Mouse (Mus musculus) forebrain, embryonic 13.5 days (tissue): Measurements from ENCODE around the gene Coro2b. TPM values are rescaled to one million over a fixed set of nuclear protein-coding genes. Genes with fewer than 3 reads are reported as not detected.

ENCODE experiments used
- ATAC-seq: fragments of 200-750 bp; cut with Nextera tagmentation; 2 replicates; pipeline ENCODE4 v1.8.0; 2017
- H3K27ac ChIP-seq: fragments of 300-500 bp; sonication (generic); 2 replicates; pipeline ENCODE4 v1.5.1; 2015; ENCODE audit warnings: inconsistent platforms, mild to moderate bottlenecking, moderate library complexity
- H3K27me3 ChIP-seq: fragments of 300-500 bp; sonication (generic); 2 replicates; pipeline ENCODE4 v1.6.1; 2015; ENCODE audit warnings: mild to moderate bottlenecking, inconsistent platforms
- H3K36me3 ChIP-seq: fragments of 300-500 bp; sonication (generic); 2 replicates; pipeline ENCODE4 v1.6.1; 2015; ENCODE audit warnings: mild to moderate bottlenecking, inconsistent platforms; ENCODE audit not compliant: poor library complexity, severe bottlenecking
- H3K4me1 ChIP-seq: fragments of 300-500 bp; sonication (generic); 2 replicates; pipeline ENCODE4 v1.6.1; 2015; ENCODE audit warnings: inconsistent platforms
- H3K4me2 ChIP-seq: fragments of 300-500 bp; sonication (generic); 2 replicates; pipeline ENCODE4 v1.6.1; 2015; ENCODE audit warnings: inconsistent platforms, mild to moderate bottlenecking, moderate library complexity
- H3K4me3 ChIP-seq: fragments of 300-500 bp; sonication (generic); 2 replicates; pipeline ENCODE4 v1.5.1; 2015; ENCODE audit warnings: mild to moderate bottlenecking, inconsistent platforms
- H3K9ac ChIP-seq: fragments of 300-500 bp; sonication (generic); 2 replicates; pipeline ENCODE4 v1.6.1; 2015; ENCODE audit warnings: mild to moderate bottlenecking, inconsistent platforms
- H3K9me3 ChIP-seq: fragments of 300-500 bp; sonication (generic); replicated peaks from 2 replicates; pipeline ENCODE4 v1.6.1; 2016; ENCODE audit warnings: inconsistent platforms
- WGBS: fragments of 180-500 bp; shearing (Covaris S2); methylation state at CpG from one replicate; pipeline ENCODE4 v1.1.7; 2015; 5-methylcytosine and 5-hydroxymethylcytosine counted together
- polyA plus RNA-seq: library from polyadenylated mRNA; unstranded; fragments of >200 nt; fragmentation: Nextera tagmentation; extraction: Ambion mirVana; gene quantifications from 2 replicates; pipeline ENCODE4 v1.2.1, GENCODE M21; 2015

Gene Coro2b
- polyA plus RNA-seq, 1 experiment from 2014 or later, result 37.0 TPM

DNA sequence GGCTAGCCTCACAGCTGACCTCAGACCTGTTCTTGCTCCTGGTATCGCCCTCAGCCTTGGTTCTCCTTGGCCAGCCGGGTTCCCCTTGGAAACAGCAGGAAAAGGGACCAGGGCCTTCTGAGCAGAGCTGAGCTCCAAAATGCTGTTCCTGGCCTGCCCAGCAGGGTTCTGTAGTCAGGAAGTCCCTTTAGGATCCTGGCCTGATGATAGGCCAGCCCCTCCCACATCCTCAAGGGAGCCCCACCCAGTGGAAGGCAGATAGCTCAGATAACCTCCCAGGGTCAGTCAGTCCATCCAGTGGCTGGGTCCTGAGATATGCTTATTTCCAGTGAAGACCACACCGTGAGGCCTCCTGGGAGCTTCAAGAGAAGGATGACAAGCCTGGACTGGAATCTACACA, 45.7 kb downstream of the Coro2b start:
- H3K4me2 ChIP-seq, result no peak overlapping the region
- no peak overlapping the region for H3K9ac ChIP-seq
- no peaks in the 10 kb centered on the region for H3K9me3 ChIP-seq
- peaks cover 15% of the 10 kb centered on the region; the same call in 1 of the 2 replicates for H3K36me3 ChIP-seq
- no peak for ATAC-seq
- no peaks in the 10 kb centered on the region for H3K27me3 ChIP-seq
- H3K4me1 ChIP-seq, result peaks cover 43% of the 10 kb centered on the region
- H3K4me3 ChIP-seq, result no peak overlapping the region
- H3K27ac ChIP-seq, result no peak overlapping the region
- 71% methylated on average over 3 of the region's 3 CpGs for WGBS

DNA sequence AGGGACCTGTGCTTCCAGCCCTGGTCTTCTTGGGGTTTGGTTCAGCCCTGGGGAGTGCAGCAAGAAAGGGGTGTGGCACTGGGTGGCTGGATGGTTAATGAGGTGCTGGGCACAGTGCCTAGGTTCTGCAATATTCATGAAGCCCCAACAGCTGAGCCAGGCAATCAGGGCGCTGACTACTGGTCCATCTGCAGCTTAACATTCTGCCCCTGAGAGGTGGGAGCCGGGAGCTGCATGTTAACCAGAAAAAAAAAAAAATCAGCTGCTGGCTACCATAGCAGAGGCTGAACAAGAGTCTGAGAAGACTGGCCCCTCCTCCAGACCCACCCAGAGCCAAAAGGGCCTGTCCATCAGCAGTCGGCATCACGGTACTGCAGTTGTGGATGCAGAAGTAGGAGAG, 52.7 kb downstream of the Coro2b start:
- 40% methylated on average over 4 of the region's 4 CpGs for WGBS
- Histone ChIP-seq H3K27me3 (no peaks in the 10 kb centered on the region), H3K36me3 (peaks cover 19% of the 10 kb centered on the region; the same call in 1 of the 2 replicates), H3K27ac (peak overlapping the region; percentile 51), H3K4me3 (no peak overlapping the region), H3K9me3 (no peaks in the 10 kb centered on the region), H3K4me1 (peaks cover 65% of the 10 kb centered on the region), H3K4me2 (no peak overlapping the region), H3K9ac (no peak overlapping the region)
- peak; percentile 66 for ATAC-seq

DNA sequence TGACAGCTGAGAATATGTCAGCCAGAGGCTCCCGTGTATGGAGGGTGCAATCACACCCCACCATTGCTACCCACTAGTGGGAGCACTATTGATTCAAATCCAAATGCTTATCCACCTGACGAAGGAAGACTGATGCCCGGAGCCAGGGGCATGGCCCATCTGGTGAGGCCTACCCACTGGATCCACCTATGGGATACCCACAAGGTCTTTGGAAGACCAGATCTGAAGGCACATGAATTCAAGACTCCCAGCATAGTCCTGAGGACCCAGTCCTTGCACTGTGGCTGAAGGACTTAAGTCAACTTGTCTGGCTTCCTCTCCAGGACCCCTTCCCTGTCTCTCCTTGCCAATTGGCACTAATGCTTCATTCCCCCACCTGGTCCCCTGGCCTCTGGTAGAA, 54.1 kb downstream of the Coro2b start:
- Histone ChIP-seq H3K9ac (no peak overlapping the region), H3K9me3 (no peaks in the 10 kb centered on the region), H3K36me3 (peaks cover 12% of the 10 kb centered on the region; the same call in 1 of the 2 replicates), H3K4me1 (peaks cover 61% of the 10 kb centered on the region), H3K4me3 (no peak overlapping the region), H3K27ac (no peak overlapping the region), H3K27me3 (no peaks in the 10 kb centered on the region), H3K4me2 (no peak overlapping the region)
- 79% methylated on average over 3 of the region's 3 CpGs for WGBS
- no peak for ATAC-seq

DNA sequence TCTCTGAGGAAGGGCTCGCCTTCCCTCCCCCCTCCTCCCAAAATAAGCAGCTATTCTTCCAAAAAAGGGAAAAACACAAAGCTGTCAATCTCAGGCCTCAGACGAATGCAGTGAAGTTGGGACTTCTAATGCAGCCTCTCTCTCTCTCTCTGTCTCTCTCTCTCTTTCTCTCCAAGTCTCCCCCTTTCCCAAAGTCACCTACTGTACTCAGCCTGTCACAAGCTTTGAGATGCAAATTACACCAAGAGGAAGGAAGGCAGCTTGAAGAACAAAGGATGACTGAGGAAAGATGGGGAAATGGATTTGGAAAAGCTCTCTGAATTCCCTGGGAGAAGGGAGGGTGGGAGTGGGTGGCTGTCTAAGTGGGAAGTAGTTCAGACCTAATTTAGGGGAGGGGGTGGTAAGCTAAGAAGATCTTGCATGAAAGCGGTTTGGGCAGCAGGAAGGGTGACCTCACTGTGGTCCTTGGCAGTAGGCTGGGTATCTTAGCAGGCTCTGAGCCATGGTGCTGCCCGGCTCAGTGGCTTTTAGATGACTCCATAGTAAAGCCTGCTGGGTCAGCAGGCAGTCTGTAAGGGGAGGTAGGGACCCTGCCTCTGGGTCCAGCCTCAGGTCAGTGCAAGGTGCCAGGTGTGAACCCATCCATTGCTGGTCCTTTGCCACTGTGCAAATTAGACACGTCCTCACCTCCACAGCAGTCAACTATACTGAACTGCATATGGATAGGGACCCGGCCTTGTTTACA, 55.8 kb downstream of the Coro2b start:
- 0 out of 2 replicates have a peak overlapping the region, but pooled peaks have one; percentile 18 for H3K9ac ChIP-seq
- H3K9me3 ChIP-seq, result no peaks in the 10 kb centered on the region
- no peak overlapping the region for H3K4me3 ChIP-seq
- 0 out of 2 replicates have a peak overlapping the region, but pooled peaks have one; percentile 15 for H3K4me2 ChIP-seq
- H3K27me3 ChIP-seq, result no peaks in the 10 kb centered on the region
- H3K4me1 ChIP-seq, result peaks cover 63% of the 10 kb centered on the region
- peaks cover 4% of the 10 kb centered on the region; the same call in 1 of the 2 replicates for H3K36me3 ChIP-seq
- ATAC-seq, result peak; percentile 48; the same call in 1 of the 2 replicates
- 40% methylated on average over 6 of the region's 6 CpGs for WGBS
- peak overlapping the region; percentile 91 for H3K27ac ChIP-seq

DNA sequence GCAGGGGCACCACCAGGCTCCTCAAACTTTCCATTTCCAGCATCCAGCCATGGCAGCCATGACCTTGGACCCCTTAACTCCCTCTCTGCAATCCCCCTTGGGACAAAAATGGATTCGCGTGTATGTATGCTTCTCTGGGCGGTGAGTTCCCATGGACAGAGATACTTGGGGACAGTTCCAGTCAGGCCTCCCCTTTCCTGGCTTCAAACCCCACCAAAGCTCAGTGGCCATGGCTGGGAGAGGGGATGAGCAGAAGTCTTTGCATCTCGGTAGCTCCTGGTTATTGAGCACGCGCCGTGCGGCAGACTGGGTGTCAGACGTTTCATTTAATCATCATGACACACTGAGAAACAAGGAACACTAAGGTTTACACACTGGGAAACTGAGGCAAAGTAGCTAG, 56.7 kb downstream of the Coro2b start:
- 87% methylated on average over 9 of the region's 9 CpGs for WGBS
- H3K4me1 ChIP-seq, result peaks cover 63% of the 10 kb centered on the region
- H3K9ac ChIP-seq, result peak overlapping the region; percentile 18; the same call in 1 of the 2 replicates
- no peak overlapping the region for H3K4me3 ChIP-seq
- no peaks in the 10 kb centered on the region for H3K27me3 ChIP-seq
- H3K36me3 ChIP-seq, result no peaks in the 10 kb centered on the region; the same call in 1 of the 2 replicates
- ATAC-seq, result no peak
- H3K9me3 ChIP-seq, result no peaks in the 10 kb centered on the region
- peak overlapping the region; percentile 91 for H3K27ac ChIP-seq
- no peak overlapping the region for H3K4me2 ChIP-seq

DNA sequence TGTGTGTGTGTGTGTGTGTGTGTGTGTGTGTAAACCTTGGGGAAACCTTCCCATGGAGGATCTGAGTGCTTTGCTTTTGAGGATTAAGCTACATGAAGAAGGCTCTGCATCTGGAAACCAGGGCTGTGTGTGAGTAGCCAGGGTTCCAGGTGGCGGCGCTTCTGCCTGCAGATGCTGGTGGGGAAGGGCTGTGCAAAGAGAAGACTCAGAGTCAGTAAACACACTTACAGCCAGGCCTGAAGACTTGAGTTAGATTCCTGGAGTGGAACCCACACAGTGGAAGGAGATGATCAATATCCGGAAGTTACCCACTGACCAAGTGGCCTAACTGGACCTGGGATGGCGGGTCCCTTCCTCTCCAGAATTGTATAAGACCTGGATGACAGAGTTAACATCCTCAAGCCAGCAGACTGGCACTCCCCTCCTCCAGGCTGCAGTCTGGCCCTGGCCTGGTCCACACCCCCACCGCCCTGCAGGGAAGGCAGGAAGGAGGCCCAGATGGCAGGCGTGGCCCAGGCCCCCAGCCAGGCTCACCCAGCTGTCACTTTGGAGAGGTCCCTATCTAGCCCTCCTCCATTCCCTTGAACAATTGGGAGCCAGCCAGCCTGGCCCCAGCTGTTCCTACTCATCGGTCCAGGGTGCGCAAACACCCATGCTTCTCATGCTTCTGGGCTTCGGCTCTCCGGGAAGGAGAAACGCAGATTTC, 59.9 kb downstream of the Coro2b start:
- H3K4me3 ChIP-seq, result no peak overlapping the region
- H3K36me3 ChIP-seq, result no peaks in the 10 kb centered on the region
- H3K9ac ChIP-seq, result peak overlapping the region; percentile 1; the same call in 1 of the 2 replicates
- H3K4me1 ChIP-seq, result peaks cover 49% of the 10 kb centered on the region
- H3K9me3 ChIP-seq, result no peaks in the 10 kb centered on the region
- H3K27me3 ChIP-seq, result no peaks in the 10 kb centered on the region
- ATAC-seq, result peak; percentile 83
- H3K27ac ChIP-seq, result peak overlapping the region; percentile 89
- H3K4me2 ChIP-seq, result peak overlapping the region; percentile 4
- 60% methylated on average over 11 of the region's 11 CpGs for WGBS

DNA sequence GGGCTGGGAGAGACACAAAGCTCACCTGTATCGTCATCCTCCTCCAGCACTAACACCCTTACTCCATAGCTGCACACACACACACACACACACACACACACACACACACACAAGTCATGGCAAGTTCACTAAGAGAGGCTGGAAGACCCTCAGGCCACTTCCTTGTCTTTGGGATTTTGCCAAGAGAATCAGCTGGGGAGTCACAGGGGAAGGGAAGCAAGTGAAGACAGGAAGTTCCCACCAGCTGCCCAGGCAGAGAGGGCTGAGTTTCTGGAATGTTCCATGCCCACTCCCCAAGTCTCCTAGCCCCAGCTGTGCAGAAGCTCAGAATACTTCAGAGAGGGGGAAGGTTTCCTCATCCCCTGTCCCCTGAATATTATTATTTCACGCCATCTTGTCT, 62.6 kb downstream of the Coro2b start:
- H3K4me1 ChIP-seq, result peaks cover 45% of the 10 kb centered on the region
- no peak overlapping the region for H3K27ac ChIP-seq
- H3K27me3 ChIP-seq, result no peaks in the 10 kb centered on the region
- WGBS, result 87% methylated on average over 2 of the region's 2 CpGs
- no peak overlapping the region for H3K4me3 ChIP-seq
- ATAC-seq, result no peak
- no peak overlapping the region for H3K9ac ChIP-seq
- H3K4me2 ChIP-seq, result no peak overlapping the region
- H3K36me3 ChIP-seq, result no peaks in the 10 kb centered on the region
- H3K9me3 ChIP-seq, result no peaks in the 10 kb centered on the region

DNA sequence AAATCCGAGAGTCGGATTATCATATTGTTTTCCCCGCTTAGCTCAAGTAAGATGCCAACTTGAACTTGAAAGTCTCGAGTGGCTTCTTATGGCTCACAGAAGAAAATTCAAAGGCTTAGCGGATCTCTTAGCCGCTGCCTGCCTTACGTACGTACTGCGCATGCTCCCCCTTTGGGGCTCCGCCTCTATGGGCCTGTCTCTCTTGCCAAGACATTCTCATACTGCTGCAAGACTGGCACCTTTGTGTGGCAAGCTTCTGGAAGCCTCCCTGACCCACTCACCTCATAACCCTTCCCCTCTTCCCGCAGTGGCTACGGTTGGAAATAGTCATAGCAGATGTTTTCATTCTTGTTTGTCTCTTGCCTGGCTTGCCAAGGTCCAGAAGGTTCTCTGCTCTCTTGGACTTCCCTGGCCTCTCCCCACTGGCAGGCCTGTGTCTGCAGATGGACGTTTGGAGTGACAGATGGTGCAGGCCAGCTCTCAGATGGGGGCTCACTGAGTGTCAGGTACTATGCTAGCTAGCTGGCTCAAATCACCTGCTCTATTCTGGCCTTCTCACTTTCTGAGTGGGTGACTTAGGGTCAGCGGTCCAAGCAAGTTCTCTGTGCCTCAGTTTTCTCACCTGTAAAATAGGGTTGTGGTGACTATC, 65.2 kb downstream of the Coro2b start:
- Histone ChIP-seq H3K27ac (peak overlapping the region; percentile 65), H3K4me1 (peaks cover 53% of the 10 kb centered on the region)
- no peak for ATAC-seq

DNA sequence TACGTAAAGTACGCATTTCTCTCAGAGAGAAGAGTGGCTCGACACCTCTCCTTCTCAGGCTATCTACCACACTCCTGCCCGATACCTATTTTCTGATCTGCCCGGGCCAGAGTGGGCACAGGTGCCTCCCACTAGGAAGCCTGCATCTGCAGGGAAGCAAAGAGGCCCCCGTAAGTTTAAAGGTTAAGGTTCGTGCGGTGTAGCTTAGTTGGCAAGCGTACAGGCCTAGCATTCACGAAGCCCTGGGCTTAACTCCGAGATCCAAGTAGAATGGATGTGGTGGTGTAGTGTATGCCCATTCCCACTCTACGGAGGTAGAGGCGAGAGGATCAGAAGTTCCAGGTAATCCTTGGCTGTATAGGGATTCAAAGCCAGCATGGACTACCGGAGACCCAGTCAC, 65.8 kb downstream of the Coro2b start:
- Histone ChIP-seq H3K9me3 (no peaks in the 10 kb centered on the region), H3K4me2 (no peak overlapping the region)
- no peak for ATAC-seq

More for the DNA sequence above, 65.2 kb downstream of the Coro2b start:
- no peak overlapping the region for H3K4me2 ChIP-seq
- H3K9ac ChIP-seq, result no peak overlapping the region
- H3K9me3 ChIP-seq, result no peaks in the 10 kb centered on the region
- no peaks in the 10 kb centered on the region for H3K36me3 ChIP-seq
- H3K4me3 ChIP-seq, result no peak overlapping the region
- no peaks in the 10 kb centered on the region for H3K27me3 ChIP-seq
- 79% methylated on average over 14 of the region's 14 CpGs for WGBS

DNA sequence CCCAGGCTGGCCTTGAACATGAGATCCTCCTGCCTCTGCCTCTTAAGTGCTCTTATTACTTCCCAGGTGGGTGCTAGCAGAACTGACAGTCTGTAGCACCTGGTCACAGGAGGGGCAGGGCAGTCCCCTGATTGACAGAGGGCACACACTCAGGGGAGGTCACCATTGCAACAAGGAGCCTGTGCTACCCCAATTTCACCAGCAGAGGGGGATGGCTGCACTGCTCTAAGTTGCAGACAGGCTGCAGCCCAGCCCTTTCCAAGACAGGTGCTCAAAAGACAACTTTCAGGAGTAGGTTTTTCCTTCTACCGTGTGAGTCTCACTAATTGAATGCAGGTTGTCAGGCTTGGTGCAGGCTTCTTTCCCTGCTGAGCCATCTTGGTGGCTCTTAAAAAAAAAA, 66.4 kb downstream of the Coro2b start:
- 8% methylated on average over 1 of the region's 1 CpGs for WGBS
- Histone ChIP-seq H3K36me3 (no peaks in the 10 kb centered on the region), H3K9me3 (no peaks in the 10 kb centered on the region), H3K9ac (no peak overlapping the region), H3K4me3 (no peak overlapping the region), H3K27me3 (no peaks in the 10 kb centered on the region), H3K4me2 (no peak overlapping the region), H3K4me1 (peaks cover 52% of the 10 kb centered on the region), H3K27ac (peak overlapping the region; percentile 85)
- peak; percentile 58 for ATAC-seq

More for the DNA sequence above, 65.8 kb downstream of the Coro2b start:
- no peaks in the 10 kb centered on the region for H3K27me3 ChIP-seq
- 88% methylated on average over 14 of the region's 14 CpGs for WGBS
- peaks cover 52% of the 10 kb centered on the region for H3K4me1 ChIP-seq
- no peak overlapping the region for H3K9ac ChIP-seq
- H3K4me3 ChIP-seq, result no peak overlapping the region
- H3K36me3 ChIP-seq, result no peaks in the 10 kb centered on the region
- peak overlapping the region; percentile 65 for H3K27ac ChIP-seq

DNA sequence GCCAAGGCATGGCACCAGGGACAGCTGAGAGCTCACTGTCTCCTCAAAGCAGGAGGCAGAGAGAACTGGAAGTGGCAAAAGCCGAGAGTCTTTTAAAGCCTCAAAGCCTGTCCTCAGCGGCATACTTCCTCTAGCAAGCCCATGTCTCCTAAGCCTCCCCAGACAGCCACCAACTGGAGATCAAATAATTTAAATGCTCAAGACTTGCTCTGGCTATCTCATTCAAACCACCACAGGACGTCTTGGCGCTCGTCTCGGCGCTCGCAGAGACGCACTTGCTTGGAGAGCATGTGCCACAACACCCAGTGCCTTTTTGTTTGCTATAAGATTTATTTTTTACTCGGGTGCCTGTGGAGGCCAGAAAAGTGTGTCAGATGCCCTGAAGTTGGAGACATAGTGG, 67.1 kb downstream of the Coro2b start:
- H3K27ac ChIP-seq, result peak overlapping the region; percentile 85
- peaks cover 52% of the 10 kb centered on the region for H3K4me1 ChIP-seq
- ATAC-seq, result no peak
- H3K4me2 ChIP-seq, result peak overlapping the region; percentile 25; the same call in 1 of the 2 replicates
- no peaks in the 10 kb centered on the region for H3K9me3 ChIP-seq
- WGBS, result 68% methylated on average over 10 of the region's 10 CpGs
- no peaks in the 10 kb centered on the region for H3K36me3 ChIP-seq
- H3K4me3 ChIP-seq, result no peak overlapping the region
- H3K9ac ChIP-seq, result no peak overlapping the region
- no peaks in the 10 kb centered on the region for H3K27me3 ChIP-seq

DNA sequence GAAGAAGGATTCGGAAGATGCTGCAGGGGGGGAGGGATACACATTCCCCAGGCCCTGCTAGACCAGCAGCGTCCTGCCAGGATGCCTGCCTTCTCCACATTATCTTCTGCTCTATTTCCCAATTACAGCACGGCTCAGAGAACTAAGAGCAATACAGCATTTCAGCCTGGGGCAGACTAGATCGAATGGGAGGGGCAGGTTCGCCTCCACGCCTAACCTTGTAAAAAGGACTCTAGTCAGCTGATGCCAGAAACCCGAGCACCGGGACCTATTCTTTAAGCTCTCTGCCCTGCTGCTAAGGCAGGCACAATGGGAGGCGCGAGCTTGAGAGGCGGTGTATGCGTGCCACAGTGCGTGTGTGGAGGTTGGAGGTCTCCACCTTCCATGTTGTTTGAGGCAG, 67.7 kb downstream of the Coro2b start:
- Histone ChIP-seq H3K36me3 (no peaks in the 10 kb centered on the region), H3K4me2 (peak overlapping the region; percentile 25), H3K27ac (peak overlapping the region; percentile 85), H3K4me3 (no peak overlapping the region), H3K9ac (no peak overlapping the region), H3K4me1 (peaks cover 48% of the 10 kb centered on the region), H3K9me3 (no peaks in the 10 kb centered on the region), H3K27me3 (no peaks in the 10 kb centered on the region)
- ATAC-seq, result peak; percentile 74
- 4% methylated on average over 13 of the region's 13 CpGs for WGBS
